Mouse (Mus musculus): ENCODE data around the gene Plekhh1. TPM values are rescaled to one million over a fixed set of nuclear protein-coding genes. Genes with fewer than 3 reads are reported as not detected.

The Plekhh1 gene
- polyA plus RNA-seq, 1 experiment, result 6.8 TPM

DNA sequence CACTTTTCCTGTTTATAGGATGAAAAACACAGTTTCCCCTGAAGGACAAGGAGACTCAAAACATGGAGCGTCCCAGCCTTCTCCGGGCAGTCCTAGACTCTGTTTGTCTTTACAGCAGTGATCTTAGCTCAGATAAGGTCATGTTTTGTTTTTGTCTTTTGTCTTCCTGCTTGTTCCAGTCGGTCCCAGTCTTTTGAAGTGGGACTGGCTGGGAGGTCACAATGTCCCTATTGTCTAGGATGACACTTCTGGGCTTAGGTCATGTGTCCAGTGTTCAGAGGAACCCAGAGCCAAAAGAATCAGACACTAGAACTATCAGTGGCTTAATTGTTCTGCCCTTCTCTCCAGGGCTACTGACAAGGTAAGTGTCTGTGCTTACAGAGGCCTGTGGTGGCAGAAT is 6.4 kb downstream of the Plekhh1 start:
- no peak for DNase-seq (ENCODE audit: low read depth)

DNA sequence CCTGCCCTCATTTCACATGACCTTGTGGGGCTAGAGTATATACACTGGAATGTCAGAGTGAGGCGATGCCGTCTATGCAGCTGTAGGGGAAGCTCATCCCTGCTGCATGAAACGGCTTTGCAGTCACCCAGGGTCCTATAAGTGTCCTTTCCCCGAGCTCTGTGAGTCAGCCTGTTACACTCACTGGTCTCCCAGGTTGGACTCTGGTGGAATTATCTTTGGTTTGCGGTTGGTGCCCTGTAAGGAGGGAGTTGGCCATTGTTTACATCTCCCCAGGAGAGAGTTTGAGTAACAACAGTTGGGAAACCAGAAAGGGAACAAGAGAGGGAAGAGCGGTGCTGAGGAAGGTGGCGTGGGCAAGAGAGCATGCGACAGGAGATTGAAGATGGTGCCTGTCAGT is 10.7 kb downstream of the Plekhh1 start:
- no peak for DNase-seq (ENCODE audit: low read depth)
- TF ChIP-seq CTCF (IDR thresholded peaks at IDR 0.05; ENCODE audit: borderline replicate concordance, extremely low read depth, insufficient read depth, insufficient read length) (no peak), POLR2A (IDR thresholded peaks at IDR 0.05; ENCODE audit: borderline replicate concordance, extremely low read depth, insufficient read depth, insufficient read length, poor library complexity, severe bottlenecking) (no peak)

More for the DNA sequence above, 6.4 kb downstream of the Plekhh1 start:
- TF ChIP-seq CTCF (IDR thresholded peaks at IDR 0.05; ENCODE audit: borderline replicate concordance, extremely low read depth, insufficient read depth, insufficient read length) (no peak), POLR2A (IDR thresholded peaks at IDR 0.05; ENCODE audit: borderline replicate concordance, extremely low read depth, insufficient read depth, insufficient read length, poor library complexity, severe bottlenecking) (no peak)

DNA sequence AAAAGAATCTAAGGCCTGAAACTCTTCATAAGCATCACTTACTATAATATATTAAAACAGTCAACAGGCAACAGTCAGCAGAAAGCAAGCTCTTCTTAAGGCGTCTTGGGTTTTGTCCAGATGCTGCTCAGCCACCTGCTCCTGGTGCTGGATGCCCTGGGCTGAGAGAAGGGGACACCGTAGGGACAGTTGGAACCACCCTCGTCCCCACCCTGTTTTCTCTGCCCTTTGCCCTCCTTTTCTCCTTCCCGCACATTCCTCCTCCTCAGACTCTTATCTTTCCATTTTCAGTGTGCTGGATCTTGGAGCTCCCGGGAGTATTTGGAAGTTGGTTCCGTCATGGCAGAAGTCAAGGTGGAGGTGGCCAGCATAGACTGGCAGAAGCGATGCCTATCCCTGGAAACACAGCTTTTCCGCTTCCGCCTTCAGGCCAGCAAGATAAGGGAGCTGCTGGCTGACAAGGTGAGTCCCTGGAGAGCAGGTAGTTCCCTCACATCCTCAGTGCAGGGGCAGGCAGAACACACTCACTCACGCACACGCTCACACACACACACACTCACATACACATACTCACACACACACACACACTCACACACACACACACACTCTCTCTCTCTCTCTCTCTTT is 11.4 kb downstream of the Plekhh1 start:
- TF ChIP-seq CTCF (IDR thresholded peaks at IDR 0.05; ENCODE audit: borderline replicate concordance, extremely low read depth, insufficient read depth, insufficient read length) (no peak), POLR2A (IDR thresholded peaks at IDR 0.05; ENCODE audit: borderline replicate concordance, extremely low read depth, insufficient read depth, insufficient read length, poor library complexity, severe bottlenecking) (no peak)
- no peak for DNase-seq (ENCODE audit: low read depth)

DNA sequence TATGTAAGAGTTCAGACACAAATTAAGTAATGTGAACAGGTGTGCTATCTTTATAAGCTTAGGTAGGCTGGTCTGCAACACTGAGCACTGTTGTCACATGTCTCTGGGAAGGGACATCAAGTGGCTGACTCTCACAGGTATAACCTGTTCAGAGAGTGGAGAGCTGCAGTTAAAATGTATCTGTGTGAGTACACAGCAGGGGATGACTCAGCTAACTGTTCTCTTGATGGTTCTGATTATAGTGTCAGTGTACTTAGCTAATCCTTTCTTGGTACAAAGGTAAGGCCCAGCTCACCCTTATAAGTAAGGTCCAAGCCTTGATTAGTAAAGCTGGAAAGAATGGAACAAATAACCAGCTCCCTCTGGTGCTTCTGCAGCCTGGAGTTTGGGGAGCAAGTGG is 12.5 kb downstream of the Plekhh1 start:
- TF ChIP-seq CTCF (IDR thresholded peaks at IDR 0.05; ENCODE audit: borderline replicate concordance, extremely low read depth, insufficient read depth, insufficient read length), result no peak
- no peak for TF ChIP-seq POLR2A (IDR thresholded peaks at IDR 0.05; ENCODE audit: borderline replicate concordance, extremely low read depth, insufficient read depth, insufficient read length, poor library complexity, severe bottlenecking)
- DNase-seq (ENCODE audit: low read depth), result no peak

DNA sequence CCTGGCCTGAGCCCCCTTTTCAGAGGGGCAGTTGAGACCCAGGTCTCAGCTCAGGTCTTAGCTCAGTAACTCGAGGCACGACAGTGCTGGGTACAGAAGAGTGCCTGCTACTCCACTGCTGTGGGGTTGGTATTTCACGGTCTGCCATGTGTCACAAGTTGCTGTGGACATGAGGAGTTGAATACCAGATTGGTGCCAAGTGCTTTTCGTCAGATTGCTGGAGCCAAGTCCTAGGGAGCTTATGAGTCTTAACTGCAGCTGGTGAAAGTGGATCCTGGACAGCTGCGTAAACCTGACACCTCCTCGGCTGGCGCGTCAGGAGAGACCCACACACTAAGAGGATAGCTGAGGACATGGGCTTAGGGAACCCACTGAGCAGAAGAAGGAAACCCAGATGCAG is 15.7 kb downstream of the Plekhh1 start:
- no peak for DNase-seq (ENCODE audit: low read depth)
- TF ChIP-seq CTCF (IDR thresholded peaks at IDR 0.05; ENCODE audit: borderline replicate concordance, extremely low read depth, insufficient read depth, insufficient read length), result no peak
- no peak for TF ChIP-seq POLR2A (IDR thresholded peaks at IDR 0.05; ENCODE audit: borderline replicate concordance, extremely low read depth, insufficient read depth, insufficient read length, poor library complexity, severe bottlenecking)

DNA sequence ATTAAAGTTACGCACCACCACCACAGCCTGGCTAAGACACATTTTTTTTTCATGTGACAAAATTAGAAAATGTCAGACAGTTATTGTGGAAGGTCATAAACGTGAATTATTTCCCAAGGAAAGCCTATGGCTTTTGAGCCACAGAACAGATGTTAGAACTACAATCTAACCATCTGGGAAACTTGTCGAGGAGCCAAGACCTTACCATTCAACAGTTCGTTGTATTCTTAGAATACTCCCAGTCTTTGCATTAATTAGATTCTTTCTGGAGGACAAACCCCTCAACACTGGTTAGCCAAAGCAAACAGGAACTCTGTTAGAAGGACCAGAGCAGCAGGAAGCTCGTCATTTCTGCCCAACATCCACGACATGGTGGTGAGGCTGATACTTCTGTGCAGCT is 17.2 kb downstream of the Plekhh1 start:
- TF ChIP-seq POLR2A (IDR thresholded peaks at IDR 0.05; ENCODE audit: borderline replicate concordance, extremely low read depth, insufficient read depth, insufficient read length, poor library complexity, severe bottlenecking) (no peak), CTCF (IDR thresholded peaks at IDR 0.05; ENCODE audit: borderline replicate concordance, extremely low read depth, insufficient read depth, insufficient read length) (no peak)
- peak; percentile 36 for DNase-seq (ENCODE audit: low read depth)

DNA sequence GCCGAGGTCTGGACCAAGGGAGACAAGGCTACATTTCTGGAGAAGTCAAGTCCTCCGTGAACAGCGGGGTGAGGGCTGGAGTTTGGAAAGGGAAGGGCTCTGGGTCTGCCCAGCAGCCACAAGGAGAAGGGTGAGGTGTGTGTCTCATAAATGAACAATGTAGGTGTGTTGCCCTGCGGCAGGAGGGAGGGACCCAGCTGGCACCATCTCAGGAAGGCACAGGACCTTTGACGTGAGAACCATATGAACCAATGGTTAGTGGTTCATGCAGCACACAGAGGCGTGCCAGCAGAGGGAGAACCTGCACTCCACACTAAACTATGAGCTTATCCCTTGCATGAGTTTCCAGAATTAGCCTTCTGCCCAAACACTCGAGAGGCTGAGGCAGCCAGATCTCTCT is 18.2 kb downstream of the Plekhh1 start:
- no peak for DNase-seq (ENCODE audit: low read depth)
- TF ChIP-seq POLR2A (IDR thresholded peaks at IDR 0.05; ENCODE audit: borderline replicate concordance, extremely low read depth, insufficient read depth, insufficient read length, poor library complexity, severe bottlenecking) (no peak), CTCF (IDR thresholded peaks at IDR 0.05; ENCODE audit: borderline replicate concordance, extremely low read depth, insufficient read depth, insufficient read length) (no peak)

DNA sequence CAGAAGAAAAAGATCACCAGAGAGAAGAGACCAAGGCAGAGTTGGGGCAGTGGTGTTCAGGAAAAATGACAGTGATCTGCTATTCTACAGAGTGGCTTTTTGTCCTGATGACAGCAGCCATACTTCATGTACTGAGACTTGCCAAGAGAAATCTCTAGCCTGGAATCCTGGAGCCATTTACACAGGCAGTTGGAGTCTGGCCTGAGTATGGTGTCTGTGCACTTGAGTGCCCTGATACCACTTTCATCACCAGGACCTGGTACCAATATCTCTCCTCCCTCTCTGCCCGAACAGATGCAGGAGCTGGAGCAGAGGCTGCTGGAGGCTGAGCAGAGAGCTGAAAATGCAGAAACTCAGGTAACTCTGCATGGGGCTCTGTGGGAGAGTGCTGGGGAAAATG is 19.9 kb downstream of the Plekhh1 start:
- DNase-seq (ENCODE audit: low read depth), result no peak
- TF ChIP-seq CTCF (IDR thresholded peaks at IDR 0.05; ENCODE audit: borderline replicate concordance, extremely low read depth, insufficient read depth, insufficient read length) (no peak), POLR2A (IDR thresholded peaks at IDR 0.05; ENCODE audit: borderline replicate concordance, extremely low read depth, insufficient read depth, insufficient read length, poor library complexity, severe bottlenecking) (no peak)

DNA sequence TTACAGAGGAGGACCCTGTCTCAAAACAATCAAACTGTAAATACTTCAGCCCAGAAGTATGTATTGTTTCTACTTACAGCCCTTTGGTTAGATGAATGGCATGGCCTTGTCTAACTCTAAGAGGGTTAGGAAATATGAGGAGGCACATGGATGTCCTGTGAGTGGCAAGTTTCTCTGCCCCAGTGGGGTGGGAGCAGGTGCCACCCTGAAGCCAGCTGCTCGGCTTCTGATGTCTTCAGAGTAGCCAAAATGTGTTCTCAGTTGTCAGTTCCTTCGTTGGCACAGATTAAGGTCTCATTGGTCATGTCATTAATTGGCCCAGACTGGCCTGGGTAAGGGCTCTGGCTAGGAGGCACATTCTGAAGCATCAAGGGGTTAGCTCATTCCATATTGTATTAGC is 20.8 kb downstream of the Plekhh1 start:
- no peak for DNase-seq (ENCODE audit: low read depth)
- TF ChIP-seq CTCF (IDR thresholded peaks at IDR 0.05; ENCODE audit: borderline replicate concordance, extremely low read depth, insufficient read depth, insufficient read length) (no peak), POLR2A (IDR thresholded peaks at IDR 0.05; ENCODE audit: borderline replicate concordance, extremely low read depth, insufficient read depth, insufficient read length, poor library complexity, severe bottlenecking) (no peak)

DNA sequence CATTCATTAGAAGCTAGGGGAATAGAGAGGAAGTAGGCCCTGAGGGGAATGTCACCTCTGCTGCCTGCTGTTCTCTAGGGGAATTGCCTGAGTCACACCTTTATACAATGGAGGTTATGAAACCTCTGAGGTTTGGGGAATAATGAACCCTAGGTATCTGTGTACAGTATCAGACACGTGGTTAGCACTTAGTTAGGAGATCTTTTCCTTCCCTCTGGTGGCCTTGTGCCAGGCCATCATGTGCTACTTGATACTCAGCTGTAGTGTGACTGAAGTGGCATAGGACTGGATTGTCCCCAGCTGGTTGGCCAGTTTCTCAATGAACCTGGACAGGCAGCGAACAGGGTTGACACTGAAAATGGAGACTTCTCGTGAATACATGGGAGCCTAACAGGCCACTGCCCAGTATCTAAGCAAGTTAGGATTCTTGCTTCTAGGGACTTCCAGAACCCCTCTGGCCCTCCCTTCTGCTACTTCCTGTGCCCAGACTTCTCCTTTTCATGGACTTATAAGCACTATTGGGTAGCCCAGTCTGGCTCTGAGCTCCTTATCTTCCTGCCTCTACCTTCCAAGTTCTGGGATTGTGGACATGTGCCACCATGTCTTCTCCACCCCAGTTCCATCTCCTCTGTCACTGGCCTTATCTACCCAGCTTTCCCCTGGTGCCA is 21.7 kb downstream of the Plekhh1 start:
- no peak for DNase-seq (ENCODE audit: low read depth)
- no peak for TF ChIP-seq POLR2A (IDR thresholded peaks at IDR 0.05; ENCODE audit: borderline replicate concordance, extremely low read depth, insufficient read depth, insufficient read length, poor library complexity, severe bottlenecking)

DNA sequence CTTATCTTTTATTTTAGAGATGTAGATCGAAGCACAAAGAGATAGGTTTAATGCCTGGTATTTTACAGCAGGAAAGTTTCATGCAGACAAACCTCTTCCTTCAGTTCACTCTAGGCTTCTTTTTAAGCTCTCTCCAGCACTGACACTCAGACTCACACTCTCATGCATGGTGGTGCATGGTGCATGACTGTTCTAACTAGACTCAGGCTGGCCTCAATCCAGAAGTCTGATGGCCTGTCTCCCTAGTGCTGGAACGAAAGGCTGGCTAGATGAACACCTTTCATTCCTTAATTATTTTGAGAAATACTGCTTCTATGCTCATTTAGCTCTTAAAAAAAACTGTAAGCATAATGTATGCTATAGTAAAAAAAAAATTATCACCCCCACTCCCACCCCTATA is 23.1 kb downstream of the Plekhh1 start:
- DNase-seq (ENCODE audit: low read depth), result no peak
- TF ChIP-seq CTCF (IDR thresholded peaks at IDR 0.05; ENCODE audit: borderline replicate concordance, extremely low read depth, insufficient read depth, insufficient read length) (no peak), POLR2A (IDR thresholded peaks at IDR 0.05; ENCODE audit: borderline replicate concordance, extremely low read depth, insufficient read depth, insufficient read length, poor library complexity, severe bottlenecking) (no peak)

DNA sequence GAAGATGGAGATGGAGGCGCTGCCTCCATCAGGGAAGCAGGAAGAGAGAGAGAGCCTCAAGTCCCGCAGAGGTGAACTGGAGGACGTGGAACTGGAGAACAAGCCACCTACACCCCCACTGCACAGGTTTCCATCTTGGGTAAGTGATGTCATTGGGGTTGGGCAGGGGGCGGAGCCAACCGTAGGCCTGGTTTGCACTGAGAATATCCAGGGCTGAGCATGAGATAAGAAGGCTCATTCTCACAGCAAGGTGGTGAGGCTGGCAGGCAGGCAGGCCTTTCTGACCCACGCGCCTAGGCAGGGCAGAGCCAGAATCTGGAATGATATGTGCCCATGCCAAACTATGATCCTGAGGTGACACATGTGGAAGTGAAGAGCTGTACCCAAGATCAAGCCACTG is 26.3 kb downstream of the Plekhh1 start:
- no peak for TF ChIP-seq CTCF (IDR thresholded peaks at IDR 0.05; ENCODE audit: borderline replicate concordance, extremely low read depth, insufficient read depth, insufficient read length)
- TF ChIP-seq POLR2A (IDR thresholded peaks at IDR 0.05; ENCODE audit: borderline replicate concordance, extremely low read depth, insufficient read depth, insufficient read length, poor library complexity, severe bottlenecking), result no peak
- DNase-seq (ENCODE audit: low read depth), result no peak

All from brain, embryonic 14.5 days (tissue).